Mouse (Mus musculus) bone marrow, adult 2 months (tissue): ENCODE measurements at regions not wholly inside any gene's neighbourhood (a gene's known extent, or its start where the extent isn't known, plus 50 kb on each side); places are given as distances from the start of the nearest gene placed in this dataset.

ENCODE experiments used
- CTCF ChIP-seq: fragments of 200-500 bp; IDR thresholded peaks from 2 replicates; pipeline ENCODE4 v1.5.1; 2011; ENCODE audit warnings: low read length, control low read depth; ENCODE audit not compliant: control insufficient read depth, insufficient read depth
- POLR2A ChIP-seq: fragments of 200-500 bp; IDR thresholded peaks from 2 replicates; pipeline ENCODE4 v1.6.1; 2011; ENCODE audit warnings: low read depth, mild to moderate bottlenecking, control low read depth, low read length, borderline replicate concordance; ENCODE audit not compliant: control insufficient read depth

DNA sequence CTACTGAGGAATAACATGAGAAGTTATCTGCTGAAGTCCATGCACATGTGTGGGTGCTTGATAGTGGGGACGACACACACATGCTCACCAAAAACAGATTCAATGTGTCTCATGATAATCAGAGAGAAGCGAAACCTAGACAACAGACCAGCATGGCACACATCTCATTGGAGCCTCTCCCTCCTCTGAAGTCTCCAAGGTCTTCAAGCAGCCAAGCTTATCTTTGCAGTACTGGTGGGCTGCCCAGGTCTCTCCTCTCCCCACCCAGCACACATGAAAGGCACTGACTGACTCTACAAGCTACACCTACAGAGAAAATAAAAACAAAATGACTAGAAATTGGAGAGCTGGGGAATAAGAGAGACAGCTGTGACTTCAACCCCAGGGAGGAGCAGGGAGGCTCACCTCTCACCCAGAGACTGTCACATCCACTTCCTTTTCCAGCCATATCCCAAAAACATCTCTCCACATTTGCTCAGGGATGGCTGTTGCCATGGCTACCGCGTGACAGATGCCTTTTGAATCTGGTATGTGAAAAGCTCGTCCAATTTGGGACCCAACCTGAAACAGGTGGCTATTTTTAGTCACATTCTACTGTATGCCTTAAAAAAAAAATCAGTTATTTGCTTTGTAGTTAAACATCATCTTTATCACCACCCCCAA is 62.7 kb upstream of the Lclat1 start:
- TF ChIP-seq CTCF (no peak), POLR2A (no peak)
